Mouse (Mus musculus): Measurements from ENCODE around the gene St13. TPM values are rescaled to one million over a fixed set of nuclear protein-coding genes. Genes with fewer than 3 reads are reported as not detected.

The St13 gene
- polyA plus RNA-seq, 1 experiment, result 4.7 TPM

GRCm38 (mm10) chr15:81368601-81369000 lies 31.3 kb downstream of the St13 start:
- Histone ChIP-seq H3K27me3 (ENCODE audit: control insufficient read depth, insufficient read depth, low read length) (no peaks in the 10 kb centered on the region), H3K4me3 (ENCODE audit: low read depth, low read length) (no peak overlapping the region), H3K27ac (ENCODE audit: insufficient read depth, low read depth, low read length) (no peak overlapping the region), H3K36me3 (ENCODE audit: control insufficient read depth, insufficient read depth, low read length) (peaks cover 45% of the 10 kb centered on the region), H3K4me1 (ENCODE audit: control insufficient read depth, insufficient read depth, insufficient read length, low read length) (no peaks in the 10 kb centered on the region)
- TF ChIP-seq POLR2A (IDR thresholded peaks at IDR 0.05; ENCODE audit: low read depth, low read length) (no peak), CTCF (IDR thresholded peaks at IDR 0.05; ENCODE audit: extremely low read depth, insufficient read length, insufficient replicate concordance, low read depth, low read length) (no peak)
- 30% methylated on average over 1 of the region's 1 CpGs for WGBS

GRCm38 (mm10) chr15:81366241-81366640 lies 33.6 kb downstream of the St13 start:
- H3K27me3 ChIP-seq (ENCODE audit: control insufficient read depth, insufficient read depth, low read length), result no peaks in the 10 kb centered on the region
- TF ChIP-seq CTCF (IDR thresholded peaks at IDR 0.05; ENCODE audit: extremely low read depth, insufficient read length, insufficient replicate concordance, low read depth, low read length), result no peak
- TF ChIP-seq POLR2A (IDR thresholded peaks at IDR 0.05; ENCODE audit: low read depth, low read length), result no peak
- peaks cover 31% of the 10 kb centered on the region for H3K36me3 ChIP-seq (ENCODE audit: control insufficient read depth, insufficient read depth, low read length)
- no peak overlapping the region for H3K27ac ChIP-seq (ENCODE audit: insufficient read depth, low read depth, low read length)
- no peaks in the 10 kb centered on the region for H3K4me1 ChIP-seq (ENCODE audit: control insufficient read depth, insufficient read depth, insufficient read length, low read length)
- 53% methylated on average over 4 of the region's 4 CpGs for WGBS
- H3K4me3 ChIP-seq (ENCODE audit: low read depth, low read length), result no peak overlapping the region

GRCm38 (mm10) chr15:81365246-81365645 lies 34.6 kb downstream of the St13 start:
- WGBS, result 41% methylated on average over 8 of the region's 8 CpGs
- H3K36me3 ChIP-seq (ENCODE audit: control insufficient read depth, insufficient read depth, low read length), result peaks cover 23% of the 10 kb centered on the region
- no peak overlapping the region for H3K4me3 ChIP-seq (ENCODE audit: low read depth, low read length)
- H3K27me3 ChIP-seq (ENCODE audit: control insufficient read depth, insufficient read depth, low read length), result no peaks in the 10 kb centered on the region
- TF ChIP-seq CTCF (IDR thresholded peaks at IDR 0.05; ENCODE audit: extremely low read depth, insufficient read length, insufficient replicate concordance, low read depth, low read length) (no peak), POLR2A (IDR thresholded peaks at IDR 0.05; ENCODE audit: low read depth, low read length) (no peak)
- no peak overlapping the region for H3K27ac ChIP-seq (ENCODE audit: insufficient read depth, low read depth, low read length)
- peaks cover 2% of the 10 kb centered on the region; the same call in 1 of the 2 replicates for H3K4me1 ChIP-seq (ENCODE audit: control insufficient read depth, insufficient read depth, insufficient read length, low read length)

- no peak for TF ChIP-seq CTCF (IDR thresholded peaks at IDR 0.05; ENCODE audit: extremely low read depth, insufficient read length, insufficient replicate concordance, low read depth, low read length)
- no peak for TF ChIP-seq POLR2A (IDR thresholded peaks at IDR 0.05; ENCODE audit: low read depth, low read length)
- H3K27me3 ChIP-seq (ENCODE audit: control insufficient read depth, insufficient read depth, low read length), result no peaks in the 10 kb centered on the region
- H3K27ac ChIP-seq (ENCODE audit: insufficient read depth, low read depth, low read length), result no peak overlapping the region
- 86% methylated on average over 1 of the region's 1 CpGs for WGBS
- peaks cover 2% of the 10 kb centered on the region; the same call in 1 of the 2 replicates for H3K4me1 ChIP-seq (ENCODE audit: control insufficient read depth, insufficient read depth, insufficient read length, low read length)
- peaks cover 19% of the 10 kb centered on the region for H3K36me3 ChIP-seq (ENCODE audit: control insufficient read depth, insufficient read depth, low read length)
- H3K4me3 ChIP-seq (ENCODE audit: low read depth, low read length), result no peak overlapping the region
Measured at GRCm38 (mm10) chr15:81364271-81364670, 35.6 kb downstream of the St13 start.

GRCm38 (mm10) chr15:81362501-81362900 lies 37.4 kb downstream of the St13 start:
- no peak overlapping the region for H3K27ac ChIP-seq (ENCODE audit: insufficient read depth, low read depth, low read length)
- TF ChIP-seq POLR2A (IDR thresholded peaks at IDR 0.05; ENCODE audit: low read depth, low read length), result no peak
- no peak for TF ChIP-seq CTCF (IDR thresholded peaks at IDR 0.05; ENCODE audit: extremely low read depth, insufficient read length, insufficient replicate concordance, low read depth, low read length)
- 68% methylated on average over 1 of the region's 1 CpGs for WGBS

GRCm38 (mm10) chr15:81361417-81362015 lies 38.4 kb downstream of the St13 start:
- peaks cover 3% of the 10 kb centered on the region; the same call in 1 of the 2 replicates for H3K27me3 ChIP-seq (ENCODE audit: control insufficient read depth, insufficient read depth, low read length)
- H3K4me3 ChIP-seq (ENCODE audit: low read depth, low read length), result no peak overlapping the region
- WGBS, result 38% methylated on average over 10 of the region's 10 CpGs
- H3K27ac ChIP-seq (ENCODE audit: insufficient read depth, low read depth, low read length), result peak overlapping the region; percentile 38; the same call in 1 of the 2 replicates
- H3K36me3 ChIP-seq (ENCODE audit: control insufficient read depth, insufficient read depth, low read length), result peaks cover 10% of the 10 kb centered on the region
- peaks cover 6% of the 10 kb centered on the region; the same call in 1 of the 2 replicates for H3K4me1 ChIP-seq (ENCODE audit: control insufficient read depth, insufficient read depth, insufficient read length, low read length)
- no peak for TF ChIP-seq CTCF (IDR thresholded peaks at IDR 0.05; ENCODE audit: extremely low read depth, insufficient read length, insufficient replicate concordance, low read depth, low read length)

More at GRCm38 (mm10) chr15:81362501-81362900, 37.4 kb downstream of the St13 start:
- no peaks in the 10 kb centered on the region for H3K27me3 ChIP-seq (ENCODE audit: control insufficient read depth, insufficient read depth, low read length)
- H3K4me1 ChIP-seq (ENCODE audit: control insufficient read depth, insufficient read depth, insufficient read length, low read length), result peaks cover 4% of the 10 kb centered on the region; the same call in 1 of the 2 replicates
- peaks cover 16% of the 10 kb centered on the region for H3K36me3 ChIP-seq (ENCODE audit: control insufficient read depth, insufficient read depth, low read length)
- H3K4me3 ChIP-seq (ENCODE audit: low read depth, low read length), result no peak overlapping the region

- peaks cover 8% of the 10 kb centered on the region for H3K36me3 ChIP-seq (ENCODE audit: control insufficient read depth, insufficient read depth, low read length)
- peak overlapping the region; percentile 38; the same call in 1 of the 2 replicates for H3K27ac ChIP-seq (ENCODE audit: insufficient read depth, low read depth, low read length)
- H3K27me3 ChIP-seq (ENCODE audit: control insufficient read depth, insufficient read depth, low read length), result peaks cover 3% of the 10 kb centered on the region; the same call in 1 of the 2 replicates
- peaks cover 6% of the 10 kb centered on the region; the same call in 1 of the 2 replicates for H3K4me1 ChIP-seq (ENCODE audit: control insufficient read depth, insufficient read depth, insufficient read length, low read length)
- TF ChIP-seq CTCF (IDR thresholded peaks at IDR 0.05; ENCODE audit: extremely low read depth, insufficient read length, insufficient replicate concordance, low read depth, low read length), result no peak
- no peak for TF ChIP-seq POLR2A (IDR thresholded peaks at IDR 0.05; ENCODE audit: low read depth, low read length)
- H3K4me3 ChIP-seq (ENCODE audit: low read depth, low read length), result peak overlapping the region; percentile 70
- 36% methylated on average over 6 of the region's 6 CpGs for WGBS
Measured at GRCm38 (mm10) chr15:81361022-81361404, 38.9 kb downstream of the St13 start.
